In genomic region chr2:30807648-30808295, GRCm38 (mm10) we compare ENCODE assay signal across 8 mouse cellular contexts. TPM values are rescaled to one million over a fixed set of nuclear protein-coding genes. Genes with fewer than 3 reads are reported as not detected.
DNase-seq lines count a peak whose midpoint lies in the region; ATAC-seq lines count a peak whose summit lies in the region.

Gene Ntmt1, plus strand, starts transcription at chr2:30807826.

- peak; percentile 99 for DNase-seq in adipocyte (ENCODE audit: low spot score)
- DNase-seq in embryo, embryonic 10 days (ENCODE audit: low spot score) = peak; percentile 100
- DNase-seq in gastrocnemius, postnatal 10 days = peak; percentile 98
- DNase-seq in induced T-regulatory cell, adult 2 months (ENCODE audit: low read depth) = peak; percentile 100
- DNase-seq in left cerebral cortex, adult 9 months (ENCODE audit: low spot score in 2 of 2) = peak; percentile 98 to 99
- peak; percentile 98 for DNase-seq in right cerebral cortex, postnatal 14 days
- peak; percentile 99 to 100 for DNase-seq in urinary bladder, postnatal 36 days (ENCODE audit: low spot score in 2 of 2)

- peak; percentile 97 for ATAC-seq in megakaryocyte progenitor cell, adult 5-6 weeks (replicated peaks; ENCODE audit: poor library complexity)

RNA-seq across cellular contexts. Expression of gene Ntmt1, which starts in this region (rescaled TPM):
- total RNA-seq in gastrocnemius, postnatal 10 days (2021) = 10 to 100 TPM; 20.1 to 22.8 TPM
- total RNA-seq in megakaryocyte progenitor cell, adult 5-6 weeks (2015) = 15.4 and 20.2 TPM in 2 replicates
- total RNA-seq in megakaryocyte progenitor cell, adult 5-6 weeks (2017) = 15.4 and 19.9 TPM in 2 replicates

Comparison
In these comparisons a context has a peak if more than half of its experiments do, and no peak if none do; other contexts are left out.
1. Peak in every context shown above with its lines: DNase-seq and ATAC-seq.